In the genomic region with DNA sequence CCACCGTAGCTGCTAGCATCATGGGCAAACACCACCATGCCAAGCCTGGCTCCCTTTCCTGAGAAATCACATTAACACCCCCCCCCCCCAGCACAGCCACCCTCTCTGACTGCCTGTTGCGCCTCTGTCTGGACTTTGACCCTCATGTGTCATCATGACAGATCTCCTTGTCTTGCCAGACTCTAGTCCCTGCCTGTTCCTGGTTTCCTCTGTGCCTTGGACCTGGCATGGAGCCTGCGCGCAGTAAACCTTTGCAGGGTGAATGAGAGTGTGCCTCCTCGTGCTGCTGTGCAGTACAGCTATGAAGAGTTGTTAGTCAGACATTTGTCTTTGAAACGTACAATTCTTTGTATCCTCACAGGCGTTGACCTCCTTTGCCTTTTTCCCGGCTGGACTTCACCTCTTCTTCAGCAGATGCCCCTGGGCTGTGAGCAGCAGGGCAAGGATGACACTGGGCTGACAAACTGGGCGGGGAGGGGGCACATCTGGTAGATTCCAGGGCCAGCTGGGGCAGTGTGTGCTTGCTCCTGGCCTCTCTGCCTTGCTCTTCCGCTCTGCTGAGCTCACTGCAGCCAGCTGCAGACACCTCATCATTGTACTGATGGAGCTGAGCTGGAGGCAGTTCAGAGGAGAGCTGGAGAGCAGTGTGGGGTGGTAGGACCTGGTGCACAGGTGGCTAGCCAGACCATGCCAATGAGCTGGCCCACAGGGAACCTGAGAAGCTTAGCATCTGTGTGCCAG, we compare ENCODE assay signal across 13 mouse cellular contexts.
A peak's percentile ranks its signal among the peaks of the same experiment; 100 is the strongest.
DNase-seq lines count a peak whose midpoint lies in the region; ATAC-seq and TF ChIP-seq lines count a peak whose summit lies in the region.
"Had no signal": no experiment of that assay in that cellular context is flagged by ENCODE, and none has a peak within 500 bp of the region (broad histone marks: within the 10 kb centered on the region; RNA-seq: fewer than 3 reads in every experiment).

No protein-coding gene starts in this region.

- no peaks in the 10 kb centered on the region for H3K4me1 ChIP-seq in hindbrain, embryonic 16.5 days (ENCODE audit: control insufficient read depth, insufficient read depth, low read depth, low read length)
- H3K4me1 ChIP-seq in forebrain, postnatal 0 days (ENCODE audit: insufficient read depth), result no peaks in the 10 kb centered on the region
- H3K4me1 ChIP-seq: heart, embryonic 10.5 days; liver, embryonic 15.5 days had no signal

- H3K4me3 ChIP-seq in hindbrain, embryonic 16.5 days (ENCODE audit: low read length), result no peak overlapping the region
- H3K4me3 ChIP-seq in forebrain, postnatal 0 days (ENCODE audit: low read depth, low read length), result no peak overlapping the region
- H3K4me3 ChIP-seq: heart, embryonic 10.5 days; liver, embryonic 15.5 days; neural tube, embryonic 13.5 days had no signal

- ATAC-seq in hindbrain, embryonic 16.5 days, result peak; percentile 69; the same call in 1 of the 2 replicates
- ATAC-seq in erythroblast, adult 5-6 weeks (replicated peaks; ENCODE audit: low FRiP score, poor library complexity, severe bottlenecking), result no peak
- ATAC-seq in forebrain, postnatal 0 days, result no peak

- H3K4me2 ChIP-seq in hindbrain, embryonic 16.5 days (ENCODE audit: low read length), result no peak overlapping the region
- H3K4me2 ChIP-seq in forebrain, postnatal 0 days (ENCODE audit: low read depth), result no peak overlapping the region
- H3K4me2 ChIP-seq: liver, embryonic 15.5 days; neural tube, embryonic 13.5 days had no signal

- no peak overlapping the region for H3K27ac ChIP-seq in hindbrain, embryonic 16.5 days (ENCODE audit: low read depth, low read length)
- H3K27ac ChIP-seq in forebrain, postnatal 0 days (ENCODE audit: low read depth, low read length), result no peak overlapping the region
- H3K27ac ChIP-seq: heart, embryonic 10.5 days; liver, embryonic 15.5 days; neural tube, embryonic 13.5 days had no signal

- WGBS in hindbrain, embryonic 16.5 days, result 50% methylated on average over 10 of the region's 10 CpGs
- 72% methylated on average over 10 of the region's 10 CpGs for WGBS in forebrain, postnatal 0 days

- no peak for TF ChIP-seq CTCF in forebrain, postnatal 0 days (IDR thresholded peaks at IDR 0.05; ENCODE audit: low read depth)

- H3K36me3 ChIP-seq in hindbrain, embryonic 16.5 days (ENCODE audit: control insufficient read depth, insufficient read depth, low read length), result no peaks in the 10 kb centered on the region
- no peaks in the 10 kb centered on the region for H3K36me3 ChIP-seq in forebrain, postnatal 0 days (ENCODE audit: insufficient read depth)
- H3K36me3 ChIP-seq: heart, embryonic 10.5 days; liver, embryonic 15.5 days; neural tube, embryonic 13.5 days had no signal

- no peaks in the 10 kb centered on the region for H3K9me3 ChIP-seq in hindbrain, embryonic 16.5 days (ENCODE audit: control insufficient read depth, low read length)
- no peaks in the 10 kb centered on the region for H3K9me3 ChIP-seq in forebrain, postnatal 0 days (ENCODE audit: low read length)
- H3K9me3 ChIP-seq: heart, embryonic 10.5 days; liver, embryonic 15.5 days; neural tube, embryonic 13.5 days had no signal

- H3K9ac ChIP-seq in hindbrain, embryonic 16.5 days (ENCODE audit: low read depth, low read length), result no peak overlapping the region
- no peak overlapping the region for H3K9ac ChIP-seq in forebrain, postnatal 0 days
- H3K9ac ChIP-seq: liver, embryonic 15.5 days; neural tube, embryonic 13.5 days had no signal

- DNase-seq in adrenal gland, postnatal 10 days, result peak; percentile 44
- DNase-seq in adrenal gland, adult 8-10 months, result no peak
- peak; percentile 72 for DNase-seq in 3134 (ENCODE audit: extremely low read depth, insufficient read length, low spot score)
- DNase-seq in kidney, postnatal 25 days, result peak; percentile 70 to 85
- no peak for DNase-seq in forebrain, postnatal 0 days
- DNase-seq in thymus, postnatal 14 days, result no peak
- DNase-seq: B cell, adult 2 months; cerebellum, adult 18-20 months had no signal

- 0 out of 2 replicates have a peak, but pooled peaks cover 5% of the 10 kb centered on the region for H3K27me3 ChIP-seq in hindbrain, embryonic 16.5 days (replicated peaks; ENCODE audit: control insufficient read depth, insufficient read depth, low read length)
- H3K27me3 ChIP-seq in forebrain, postnatal 0 days (ENCODE audit: insufficient read depth, low read length), result no peaks in the 10 kb centered on the region

Comparison
In these comparisons a context has a peak if more than half of its experiments do, and no peak if none do; other contexts are left out.
1. DNase-seq: peak in adrenal gland, postnatal 10 days (single experiment), 3134 (single experiment) and kidney, postnatal 25 days (2 of 2); none in adrenal gland, adult 8-10 months (single experiment), forebrain, postnatal 0 days (single experiment) and thymus, postnatal 14 days (single experiment).